Mouse (Mus musculus) NIH3T3 (cell line): ENCODE measurements at regions not wholly inside any gene's neighbourhood (a gene's known extent, or its start where the extent isn't known, plus 50 kb on each side); places are given as distances from the start of the nearest gene placed in this dataset.

Experiments used
- DNase-seq: peaks from one replicate; pipeline ENCODE4 v3.0.0-alpha.2; 2012; ENCODE audit warnings: low read depth

DNA sequence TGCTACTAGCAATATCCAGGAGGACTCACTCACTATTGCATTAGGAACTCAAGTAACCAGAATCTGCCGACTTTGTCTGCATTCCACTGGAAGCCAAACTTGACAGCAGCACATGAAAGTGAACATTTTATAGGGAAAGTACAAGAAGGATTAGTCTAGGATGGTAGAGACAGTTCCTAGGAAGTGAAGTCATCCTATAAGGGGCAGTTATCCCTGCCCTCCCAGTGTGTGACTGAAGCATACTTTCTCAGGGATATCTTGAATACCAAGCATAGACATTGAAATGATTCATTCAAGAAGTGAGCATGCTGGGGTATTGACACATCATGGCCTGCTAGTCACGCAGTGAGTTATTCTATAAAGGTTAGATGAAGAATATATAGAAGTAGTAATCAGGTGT lies 632.2 kb upstream of the Zeb2 start:
- DNase-seq, result peak; percentile 7

DNA sequence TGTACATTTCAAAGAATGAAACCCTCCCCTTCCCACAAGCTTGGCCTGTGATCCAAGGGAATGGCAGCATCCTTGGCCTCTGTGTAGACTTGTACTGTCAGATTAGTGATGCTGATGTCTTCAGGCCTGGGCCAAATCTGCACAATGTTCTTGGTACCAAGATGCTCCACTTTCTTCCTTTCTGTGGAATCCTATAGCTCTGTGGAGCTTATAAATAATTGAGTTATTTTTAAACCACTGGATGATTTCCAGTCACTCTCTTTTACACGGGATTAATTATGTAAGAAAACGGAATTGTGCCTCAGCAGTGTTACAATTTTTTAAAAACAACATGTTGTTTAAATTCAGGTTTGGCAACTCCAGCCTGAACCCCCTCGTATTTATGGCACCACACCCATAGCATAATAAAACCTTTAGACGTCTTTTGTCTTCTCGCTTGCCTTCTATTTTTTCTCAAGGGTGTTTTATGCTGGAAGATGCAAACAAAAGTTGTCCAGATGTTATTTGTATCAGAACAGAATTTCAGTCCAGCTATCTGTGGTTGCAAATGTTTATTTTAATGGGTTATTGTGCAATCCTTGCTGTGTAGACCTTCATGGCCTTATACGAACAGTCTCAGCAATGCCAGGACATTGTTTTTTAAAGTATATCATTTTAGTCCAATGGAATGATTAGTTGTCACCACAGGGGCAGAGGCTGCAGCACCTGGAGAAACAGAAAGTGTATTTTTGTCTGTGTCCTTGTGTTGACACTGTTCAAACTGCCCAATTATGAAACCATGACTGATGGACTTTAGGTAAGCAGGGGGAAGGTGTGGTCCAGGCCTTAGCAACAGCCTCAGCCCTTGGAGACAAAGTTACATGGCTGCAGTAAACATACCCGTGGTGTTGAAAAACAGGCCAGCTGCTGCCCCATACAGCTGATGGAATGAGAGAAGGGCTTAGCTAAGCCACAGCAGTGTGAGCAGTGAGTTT lies 630.4 kb upstream of the Zeb2 start:
- DNase-seq, result peak; percentile 88

DNA sequence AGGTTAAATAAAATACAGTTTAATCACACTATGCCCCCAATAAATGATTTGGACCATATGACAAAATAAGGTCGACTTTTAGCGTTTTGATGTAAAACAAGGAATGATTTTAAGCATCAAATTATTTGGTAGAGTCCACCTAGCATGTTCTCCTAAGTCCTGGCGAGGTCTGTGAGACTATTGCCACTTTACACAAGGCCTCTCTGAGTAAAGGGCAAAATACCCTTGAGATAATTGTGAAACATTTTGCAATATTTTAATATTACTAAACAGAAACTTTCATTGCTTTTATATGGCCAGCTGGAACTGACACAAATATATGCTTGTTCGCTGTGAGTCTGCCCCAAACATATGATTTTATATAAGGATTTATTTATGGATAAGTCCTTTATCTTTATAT lies 629.4 kb upstream of the Zeb2 start:
- no peak for DNase-seq

DNA sequence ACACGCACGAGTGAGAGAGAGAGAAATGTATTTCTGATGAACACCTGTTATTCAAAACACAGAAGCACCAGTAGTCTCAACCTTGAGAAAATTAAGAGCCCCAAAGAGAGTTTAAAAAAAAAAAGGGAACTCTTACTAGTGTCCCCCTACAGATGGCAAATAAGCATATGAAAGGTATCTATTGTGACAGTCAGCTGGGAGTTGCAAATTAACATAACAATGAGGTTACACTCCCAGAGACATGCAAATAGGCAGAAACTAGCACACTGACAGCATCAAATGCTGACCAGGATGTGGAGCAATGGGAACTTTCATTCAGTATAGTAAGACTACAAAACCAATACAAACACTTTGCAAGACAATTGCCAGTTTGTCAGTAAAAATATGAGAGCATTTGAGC lies 619.1 kb upstream of the Zeb2 start:
- no peak for DNase-seq

DNA sequence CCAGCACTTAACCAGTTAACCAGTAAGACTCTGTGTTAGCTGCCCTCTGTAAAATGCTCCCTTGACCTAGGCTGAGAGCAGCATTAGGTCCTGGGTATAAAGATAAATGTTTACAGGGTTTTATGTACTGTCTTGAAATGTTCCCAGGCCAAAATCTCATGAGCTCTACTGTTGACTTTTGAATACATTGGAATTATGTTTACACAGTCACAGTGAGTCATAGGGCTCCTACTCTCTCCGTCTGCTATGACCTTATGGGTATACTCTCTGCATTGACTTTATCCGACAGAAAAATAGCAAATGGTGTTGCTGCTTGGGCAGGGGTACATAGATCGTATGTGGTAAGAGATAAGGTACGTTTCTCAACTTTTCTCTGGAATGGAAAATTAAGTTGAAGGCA lies 596.8 kb upstream of the Zeb2 start:
- DNase-seq, result no peak

DNA sequence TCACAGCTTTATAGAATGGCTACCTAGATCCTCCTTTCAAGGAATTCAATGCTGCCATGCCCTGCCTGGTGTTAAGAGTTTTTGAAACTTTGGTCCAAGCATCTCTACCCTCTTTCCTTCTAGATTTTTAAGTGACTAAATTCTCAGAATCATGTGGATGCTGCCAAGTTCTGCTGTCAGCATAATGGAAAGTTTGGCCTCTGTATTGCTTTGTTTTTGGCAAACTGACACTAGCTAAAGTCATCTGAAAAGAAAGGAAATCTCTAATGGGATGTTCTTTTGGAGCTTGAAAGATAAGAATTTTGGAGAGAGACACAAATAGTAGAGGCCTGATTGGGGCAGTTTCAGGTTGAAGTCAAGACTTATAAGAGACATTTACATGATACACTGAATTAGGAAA lies 589.8 kb upstream of the Zeb2 start:
- DNase-seq, result peak; percentile 43

DNA sequence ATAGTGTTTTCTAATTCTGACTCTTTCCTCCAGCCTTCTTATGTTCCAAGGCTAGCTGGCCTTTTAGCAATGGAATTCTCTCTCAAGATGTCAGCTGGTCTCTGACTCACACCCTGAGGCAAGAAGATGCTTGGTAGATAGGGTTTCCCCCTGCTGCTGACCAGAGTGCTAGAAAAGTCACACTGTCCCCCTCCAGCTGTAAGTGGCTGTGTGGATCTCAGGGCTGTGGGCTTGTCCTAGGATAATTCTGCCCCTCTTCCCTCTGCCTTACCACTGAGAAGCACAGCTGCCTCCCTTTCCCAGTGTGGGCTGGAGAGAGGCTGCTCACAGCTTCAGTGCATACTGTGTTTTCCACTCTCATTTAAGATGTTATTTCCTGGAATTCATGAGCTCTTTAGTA lies 585.3 kb upstream of the Zeb2 start:
- peak; percentile 75 for DNase-seq

DNA sequence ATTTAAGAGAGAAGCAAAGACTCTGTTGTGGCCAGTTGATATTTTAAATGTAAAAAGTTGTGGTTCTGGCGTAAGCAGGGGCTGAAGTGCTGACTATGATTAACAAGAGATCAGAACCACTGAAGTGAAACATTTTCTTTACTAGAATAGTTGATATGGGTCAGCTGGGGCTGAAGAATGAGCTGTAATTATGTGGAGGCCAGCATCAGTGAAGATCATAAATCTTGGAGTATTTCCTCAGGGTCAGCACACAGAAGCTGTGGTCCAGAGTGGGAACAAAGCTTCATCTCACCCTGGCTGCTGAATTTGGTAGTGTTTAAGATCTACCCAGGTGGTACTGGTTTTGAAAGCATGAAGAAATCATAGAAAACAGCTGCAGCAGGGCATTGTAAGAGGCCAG lies 583.4 kb upstream of the Zeb2 start:
- DNase-seq, result no peak

DNA sequence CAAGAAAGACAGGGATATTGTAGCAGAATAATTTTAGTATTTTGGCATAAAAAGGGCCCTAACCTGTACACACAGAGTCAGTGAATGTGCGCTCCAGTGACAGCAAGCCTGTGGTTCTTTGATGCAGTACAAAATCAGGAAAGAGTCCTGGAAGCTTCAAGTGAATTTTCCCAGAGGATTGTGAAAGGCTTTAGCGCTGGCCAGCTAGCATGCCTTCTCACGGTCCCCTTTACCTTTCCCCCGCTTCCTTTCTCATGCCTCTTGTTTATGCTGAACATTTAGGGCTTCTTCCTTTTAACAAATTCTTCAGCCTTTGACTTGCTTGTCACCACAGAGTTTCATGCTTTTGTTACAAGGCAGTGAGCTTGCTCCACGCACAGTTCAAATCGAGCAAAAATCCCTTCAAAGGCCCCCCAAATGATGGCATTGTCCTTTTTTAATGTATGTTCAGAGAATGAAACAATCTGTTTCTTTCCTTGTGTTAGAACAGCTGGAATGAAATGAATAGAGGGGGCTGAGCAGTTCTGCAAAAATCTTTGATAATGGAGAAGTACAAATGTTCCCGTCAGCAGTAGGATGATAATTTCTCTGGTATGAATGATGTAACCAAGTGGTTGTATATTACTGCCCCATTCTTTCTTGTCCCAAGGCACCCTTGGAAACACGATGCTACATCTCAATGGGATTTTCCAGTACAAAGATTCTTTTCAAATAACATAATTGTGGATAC lies 576.3 kb upstream of the Zeb2 start:
- no peak for DNase-seq

DNA sequence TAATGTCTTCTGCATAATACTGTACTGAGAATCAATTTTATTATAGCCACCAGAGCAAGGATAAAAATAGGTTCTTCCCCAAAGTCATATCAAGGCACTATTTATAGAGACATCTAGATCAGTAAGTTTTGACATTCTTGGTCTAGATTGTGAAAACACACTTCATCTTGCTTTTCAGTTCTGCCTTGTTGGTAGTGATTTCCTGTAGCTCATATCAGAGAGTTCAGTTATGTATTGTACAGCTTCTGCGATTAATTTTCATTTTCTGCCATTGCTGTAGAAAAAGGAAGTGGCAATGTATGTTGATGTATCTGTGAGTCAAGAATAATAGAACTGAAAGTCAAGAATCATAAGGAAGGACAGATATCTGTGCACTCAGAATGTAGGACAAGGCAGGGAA lies 575.6 kb upstream of the Zeb2 start:
- DNase-seq, result no peak

DNA sequence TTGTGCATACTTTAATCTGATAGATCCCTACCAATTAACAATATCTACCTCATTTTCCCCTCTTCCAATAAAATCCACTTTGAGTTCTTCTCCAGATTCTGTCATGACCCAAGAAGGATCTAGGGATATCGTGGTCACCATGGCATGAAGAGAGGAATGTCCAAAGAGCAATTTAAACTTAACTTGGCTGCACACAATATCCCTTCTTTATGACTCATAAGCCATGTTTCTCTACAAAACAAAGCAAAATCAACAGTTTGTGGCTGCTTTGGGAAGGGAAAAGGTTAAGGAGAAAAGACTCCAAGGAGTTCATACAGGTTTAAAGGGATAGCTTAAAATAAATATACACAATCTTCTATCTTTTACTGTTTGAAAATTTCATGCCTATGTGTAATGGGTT lies 571.8 kb upstream of the Zeb2 start:
- peak; percentile 57 for DNase-seq

DNA sequence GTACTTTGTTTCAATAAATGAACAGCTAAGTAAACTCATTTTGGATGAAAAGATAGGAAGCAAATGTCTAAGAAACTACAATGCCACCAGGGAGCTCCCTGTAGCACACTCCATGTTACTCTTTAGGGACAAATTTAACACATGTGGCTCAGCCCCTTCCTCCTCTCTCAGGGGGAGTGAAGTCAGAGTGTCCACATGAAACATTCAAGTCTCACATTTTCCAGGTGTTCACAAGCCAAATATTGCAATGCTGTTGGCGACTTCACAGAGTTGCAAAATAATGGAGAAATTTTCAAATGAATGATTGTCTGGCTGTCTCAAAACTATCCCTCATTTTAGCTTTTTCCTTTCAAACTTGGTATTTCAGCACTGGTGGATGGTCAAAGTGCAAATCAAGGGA lies 564.1 kb upstream of the Zeb2 start:
- DNase-seq, result peak; percentile 46

DNA sequence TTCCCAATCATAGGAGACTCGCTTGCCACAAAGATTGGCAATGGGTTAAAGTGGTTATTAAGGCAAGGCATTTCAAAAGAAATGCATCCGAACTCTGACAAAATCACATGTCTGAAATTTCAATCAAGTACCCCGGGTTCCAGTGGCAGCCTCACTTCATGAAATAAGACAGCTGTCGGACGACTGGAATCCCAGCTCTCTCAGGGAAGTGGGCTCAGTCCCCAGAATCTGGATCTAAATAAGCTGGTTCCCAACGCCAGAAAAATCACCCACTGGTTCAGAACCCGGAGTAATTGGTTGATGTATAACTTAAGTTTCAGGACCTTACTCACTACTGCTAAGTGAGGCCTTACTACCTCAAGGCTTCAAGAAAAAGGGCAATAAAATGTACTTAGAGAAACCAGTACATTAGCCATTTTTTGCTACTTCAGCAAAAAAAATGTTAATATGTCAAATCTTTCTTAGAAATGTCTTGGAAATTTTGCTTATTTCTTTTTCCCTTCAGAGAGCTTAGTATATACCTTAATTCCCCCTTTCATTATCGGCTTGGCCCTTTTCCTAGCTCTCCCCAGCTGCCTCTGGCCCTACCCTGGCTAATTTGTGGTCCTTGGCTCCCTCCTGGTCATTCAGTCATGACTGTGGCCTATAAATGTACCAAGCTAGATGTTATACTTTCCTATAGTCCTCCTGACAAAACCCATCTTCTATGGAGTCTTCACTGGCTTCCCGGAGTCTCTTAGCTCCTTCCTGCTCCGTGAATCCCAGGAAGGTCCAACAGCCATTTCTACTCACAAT lies 562.1 kb upstream of the Zeb2 start:
- no peak for DNase-seq

DNA sequence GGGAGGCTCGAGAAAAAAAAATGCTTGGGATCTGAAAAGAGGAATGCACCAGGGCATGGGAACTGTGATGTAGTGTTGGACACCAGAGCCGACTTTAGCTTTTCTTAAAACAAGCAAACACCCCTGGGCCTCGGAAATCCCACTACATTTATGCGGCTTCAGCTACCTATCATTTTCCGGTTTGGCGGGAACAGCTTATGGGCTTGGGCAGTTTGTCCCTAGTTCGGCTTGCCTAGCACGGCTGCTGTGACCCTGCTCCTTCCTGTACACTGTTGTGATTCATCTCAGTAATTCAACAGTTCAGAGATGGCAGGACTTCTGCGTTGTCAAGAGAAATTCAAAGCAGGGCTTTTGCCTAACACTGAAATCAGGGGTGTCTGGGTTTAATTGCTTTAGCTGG lies 561.5 kb upstream of the Zeb2 start:
- DNase-seq, result no peak

DNA sequence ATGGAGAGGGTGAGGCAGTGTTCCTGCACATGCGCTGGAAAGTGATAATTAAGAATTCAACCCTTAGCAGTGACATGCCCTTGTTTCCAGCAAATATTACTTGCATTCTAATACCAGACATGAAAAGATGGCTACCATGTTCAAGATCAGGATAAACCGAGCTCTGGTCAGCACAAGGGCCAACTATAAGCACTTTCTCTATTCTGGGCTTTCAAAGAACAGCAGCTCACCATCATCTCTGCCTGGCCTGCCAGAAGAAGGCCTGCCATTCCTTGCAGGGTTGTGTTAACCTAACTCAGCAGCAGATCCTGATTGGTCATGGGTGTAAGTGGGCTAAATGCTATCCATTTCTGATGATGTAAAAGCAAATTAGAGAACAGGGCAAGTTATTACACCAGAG lies 558.6 kb upstream of the Zeb2 start:
- no peak for DNase-seq

DNA sequence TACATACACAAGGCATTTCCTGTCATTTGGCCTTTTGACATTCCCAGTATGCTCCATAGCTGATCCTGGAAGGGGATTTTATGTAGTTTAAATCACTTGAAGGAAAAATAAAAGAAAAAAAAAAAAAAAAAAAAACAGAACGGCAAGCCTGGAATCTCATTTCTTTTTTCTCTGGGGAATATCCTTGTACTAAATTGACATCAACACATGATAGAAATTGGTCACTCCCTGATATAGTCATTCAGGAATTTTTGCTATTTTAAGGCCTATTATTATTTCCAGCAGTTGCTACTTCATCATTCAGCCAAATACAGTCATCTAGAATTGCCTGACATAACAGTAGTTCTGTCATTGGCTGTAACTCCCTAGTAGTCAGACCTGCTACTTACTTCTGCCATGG lies 538.8 kb upstream of the Zeb2 start:
- DNase-seq, result peak; percentile 59

DNA sequence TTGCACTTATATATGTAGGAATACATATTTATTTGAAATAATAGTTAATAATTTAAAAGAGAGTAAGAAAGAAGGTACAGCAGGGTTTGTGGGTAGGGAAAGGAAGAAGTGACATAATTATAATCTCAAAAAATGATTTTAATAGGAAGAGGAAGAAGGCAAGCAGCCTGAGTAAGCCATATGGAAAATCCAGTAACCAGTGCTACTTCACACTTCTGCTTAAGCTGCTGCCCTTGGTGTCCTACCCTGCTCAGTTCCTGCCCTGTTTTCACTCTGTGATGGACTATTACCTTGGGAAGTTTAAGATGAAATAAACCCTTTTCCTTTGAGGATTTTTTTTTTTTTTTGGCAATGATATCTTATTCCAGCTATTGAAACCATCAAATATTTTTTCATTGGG lies 537.5 kb upstream of the Zeb2 start:
- DNase-seq, result no peak

DNA sequence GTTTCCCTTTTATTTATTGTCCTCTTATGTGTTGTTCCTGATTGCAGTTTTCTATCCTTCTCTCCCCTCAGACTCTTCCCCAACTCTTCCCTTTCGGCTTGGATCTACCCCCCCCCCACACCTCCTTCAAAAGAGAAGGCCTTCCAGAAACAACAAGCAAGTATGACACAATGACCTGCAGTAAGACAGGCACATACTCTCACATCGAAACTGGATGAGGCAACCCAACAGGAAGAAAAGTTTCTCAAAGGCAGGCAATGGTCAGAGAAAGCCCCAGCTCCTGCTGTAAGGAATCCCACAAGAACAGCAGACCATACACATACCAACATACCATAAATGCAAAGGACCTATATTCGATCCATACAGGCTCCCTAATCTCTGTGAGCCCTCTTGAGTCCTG lies 535.8 kb upstream of the Zeb2 start:
- no peak for DNase-seq

DNA sequence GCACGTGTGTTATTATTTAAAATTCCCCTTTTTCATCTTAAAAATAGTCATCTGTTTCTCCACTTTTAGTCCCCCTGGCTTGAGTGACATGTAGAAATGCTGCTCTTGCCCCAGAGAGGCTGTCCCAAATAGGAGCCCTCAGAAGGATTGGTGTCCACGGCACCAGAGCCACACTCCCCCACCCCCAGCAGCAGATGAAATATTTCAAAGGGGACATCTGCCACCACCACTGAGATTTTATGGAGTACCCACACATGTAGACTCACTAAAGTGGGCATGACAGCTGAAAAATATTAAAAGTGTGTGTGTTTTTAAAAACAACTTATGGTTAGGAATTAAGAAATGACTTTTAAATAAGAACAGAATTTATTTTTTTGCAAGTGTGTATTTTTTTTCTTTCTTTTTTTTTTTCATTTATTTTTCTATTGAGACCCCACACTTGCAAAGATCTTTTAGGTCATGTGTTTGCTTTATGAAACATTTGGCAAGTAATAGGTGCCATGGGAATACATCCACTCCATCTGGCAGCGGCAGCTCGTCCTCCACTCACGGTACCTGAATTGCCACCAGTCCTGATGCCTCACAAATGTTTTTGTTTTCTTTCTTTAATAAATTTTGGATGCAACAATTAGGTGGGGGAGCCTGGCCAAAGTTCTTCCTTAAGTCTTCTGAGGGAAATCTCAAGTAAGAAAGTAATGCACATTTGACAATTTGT lies 533.2 kb upstream of the Zeb2 start:
- DNase-seq, result no peak

DNA sequence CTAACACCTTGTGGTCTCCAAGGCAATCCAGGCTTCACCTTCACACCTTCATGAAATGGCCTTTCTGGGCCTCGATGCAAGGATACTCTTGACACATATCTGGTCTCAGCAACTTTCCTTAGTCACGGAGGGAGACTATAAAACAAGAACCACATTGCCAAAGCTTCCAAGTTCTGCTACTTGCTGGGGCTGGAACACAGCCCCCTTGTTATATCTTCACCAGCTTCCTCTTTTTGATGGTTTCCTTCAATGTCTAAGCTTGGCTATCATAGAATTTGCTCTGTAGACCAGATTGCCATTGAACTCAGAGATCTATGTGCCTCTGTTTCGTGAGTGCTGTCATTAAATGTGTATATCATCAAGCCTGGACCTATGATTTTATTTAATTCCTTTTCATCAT lies 530.7 kb upstream of the Zeb2 start:
- no peak for DNase-seq

DNA sequence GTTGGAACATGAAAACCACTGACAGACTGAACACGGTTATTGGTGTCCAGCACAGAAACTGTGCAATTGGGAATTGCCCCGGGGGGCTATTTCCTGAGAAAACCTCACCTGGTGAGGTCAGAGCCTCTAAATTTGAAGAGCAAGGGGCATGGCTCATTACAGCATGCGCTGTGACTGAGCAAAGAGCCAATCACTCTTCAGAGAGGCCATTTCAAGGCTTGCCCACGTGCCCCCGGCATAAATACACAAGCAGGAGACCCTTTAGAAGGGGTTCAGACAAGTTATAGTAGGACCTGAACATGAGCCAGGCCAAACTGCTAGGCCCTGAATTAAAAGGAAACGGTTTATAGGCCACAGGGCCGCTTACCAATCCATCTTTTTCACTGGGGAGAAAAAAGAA lies 512.9 kb upstream of the Zeb2 start:
- DNase-seq, result no peak

DNA sequence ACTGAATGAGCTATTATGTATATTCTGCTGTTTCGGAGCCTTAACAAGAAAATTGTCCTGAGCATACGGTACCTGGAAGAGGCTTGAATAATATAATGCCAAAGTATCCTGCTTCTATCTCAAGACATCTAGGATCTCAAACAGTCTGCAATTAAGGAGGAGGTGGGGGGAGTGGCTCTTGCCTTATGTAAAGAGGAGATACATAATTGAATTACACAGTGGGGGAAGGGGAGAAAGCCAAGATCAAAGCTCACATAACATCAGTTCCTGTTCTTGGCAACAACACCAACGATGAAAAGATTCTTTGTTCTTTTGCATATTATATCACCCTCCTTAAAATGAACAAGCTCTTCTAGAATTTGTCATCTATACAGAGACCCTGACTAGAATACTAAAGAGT lies 512.4 kb upstream of the Zeb2 start:
- DNase-seq, result no peak
